Mouse (Mus musculus) gastrocnemius, postnatal 36 days (tissue): Measurements from ENCODE around the gene Fndc3b. TPM values are rescaled to one million over a fixed set of nuclear protein-coding genes. Genes with fewer than 3 reads are reported as not detected.

Experiments
- DNase-seq, 2 experiments: peaks; one replicate each; pipeline ENCODE4 v3.0.0; 2022
- intact Hi-C: fragments of 180-260 bp; cut with DNase I; formaldehyde crosslinking; loops from one replicate; pipeline ENCODE4 v1.15.1; 2025
- total RNA-seq, 2 experiments: library from RNA; stranded (reverse); gene quantifications; 2 replicates each; pipeline ENCODE4 v1.2.3; 2021

Gene Fndc3b
- total RNA-seq, 2 experiments from 2014 or later: 17.1 to 22.2 TPM

DNA sequence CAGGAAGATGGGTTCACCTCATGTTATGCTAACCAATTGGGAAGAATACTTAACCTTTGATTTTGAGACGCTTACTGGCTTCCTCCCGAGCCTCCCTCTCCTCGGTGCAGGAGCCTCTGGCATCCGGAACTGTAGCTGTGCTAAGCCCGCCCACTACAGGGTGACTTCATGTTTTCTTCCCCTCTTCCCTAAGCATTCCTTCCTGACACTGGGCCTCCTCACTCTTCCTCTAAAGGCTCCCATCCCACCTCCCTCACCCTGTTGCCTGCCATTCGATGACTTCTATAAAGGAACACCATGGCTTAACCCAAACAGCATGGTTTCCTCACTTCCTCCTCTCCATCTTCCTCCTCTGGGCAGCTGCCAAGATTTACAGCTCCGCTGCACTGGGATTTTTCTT is 110.5 kb downstream of the Fndc3b start:
- intact Hi-C loops: no loop called here
- DNase-seq: no peak

DNA sequence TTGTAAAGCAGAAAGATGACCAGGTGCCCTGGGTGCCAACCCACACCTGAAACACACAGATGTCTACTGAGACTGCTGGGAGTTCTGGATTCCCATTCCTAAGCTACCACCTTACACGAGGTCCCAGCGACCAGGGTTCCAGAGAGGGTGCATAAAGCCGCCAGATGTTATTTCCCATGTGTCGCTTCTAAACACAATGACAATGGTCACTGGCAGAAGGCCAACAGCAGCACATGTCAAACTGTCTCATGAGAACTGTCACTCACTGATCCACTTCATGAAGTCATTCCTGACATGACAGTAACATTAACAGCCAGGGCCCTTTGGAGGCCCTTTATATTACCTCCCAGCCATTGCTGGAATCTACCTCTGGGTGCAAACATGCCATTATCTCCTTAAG is 110.9 kb downstream of the Fndc3b start:
- intact Hi-C loops: no loop called here
- DNase-seq: no peak

DNA sequence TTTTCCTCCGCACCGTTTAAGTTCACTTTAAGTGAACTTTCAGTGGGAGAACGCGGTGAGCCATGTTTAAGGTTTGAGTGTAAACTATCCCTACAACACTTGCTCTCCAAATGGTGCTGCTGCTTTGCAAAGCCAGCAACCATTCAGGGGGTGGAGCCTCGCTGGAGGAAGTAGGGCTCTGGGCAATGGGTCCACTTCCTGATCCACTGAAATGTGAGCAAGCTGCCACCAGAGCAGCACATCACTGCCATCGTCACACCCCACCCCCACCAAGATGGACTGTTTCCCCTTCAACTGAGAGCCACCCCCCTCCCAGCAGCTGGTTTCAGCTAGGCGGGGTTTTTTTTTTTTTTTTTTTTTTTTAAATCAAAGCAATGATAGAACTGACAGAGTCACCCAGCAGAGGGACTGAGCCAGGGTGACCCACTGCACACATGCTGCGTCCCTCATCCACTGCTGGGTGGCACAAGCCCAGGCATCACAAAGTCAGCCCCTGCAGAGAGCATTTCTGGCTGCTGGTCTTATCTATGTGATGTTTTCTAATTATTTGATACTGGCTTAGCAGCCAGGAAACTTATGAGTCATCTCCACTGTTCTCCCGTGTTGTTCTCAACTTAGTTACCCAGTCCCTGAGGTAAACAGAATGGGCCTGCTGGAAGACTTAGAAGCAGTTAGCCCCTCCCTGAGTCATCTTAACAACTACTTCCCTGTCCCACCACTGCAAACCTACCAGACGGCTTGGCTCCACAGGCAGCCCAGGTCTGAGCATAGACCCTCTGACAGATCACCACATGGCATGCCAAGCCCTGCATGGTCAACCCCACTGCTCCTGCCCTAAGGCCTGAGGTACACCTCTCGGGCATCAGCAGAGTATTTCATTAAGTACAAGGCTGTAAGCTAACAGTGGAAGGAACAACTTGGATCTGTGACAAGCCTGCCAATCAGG is 112.4 kb downstream of the Fndc3b start:
- DNase-seq: no peak
- intact Hi-C loops: no loop called here

DNA sequence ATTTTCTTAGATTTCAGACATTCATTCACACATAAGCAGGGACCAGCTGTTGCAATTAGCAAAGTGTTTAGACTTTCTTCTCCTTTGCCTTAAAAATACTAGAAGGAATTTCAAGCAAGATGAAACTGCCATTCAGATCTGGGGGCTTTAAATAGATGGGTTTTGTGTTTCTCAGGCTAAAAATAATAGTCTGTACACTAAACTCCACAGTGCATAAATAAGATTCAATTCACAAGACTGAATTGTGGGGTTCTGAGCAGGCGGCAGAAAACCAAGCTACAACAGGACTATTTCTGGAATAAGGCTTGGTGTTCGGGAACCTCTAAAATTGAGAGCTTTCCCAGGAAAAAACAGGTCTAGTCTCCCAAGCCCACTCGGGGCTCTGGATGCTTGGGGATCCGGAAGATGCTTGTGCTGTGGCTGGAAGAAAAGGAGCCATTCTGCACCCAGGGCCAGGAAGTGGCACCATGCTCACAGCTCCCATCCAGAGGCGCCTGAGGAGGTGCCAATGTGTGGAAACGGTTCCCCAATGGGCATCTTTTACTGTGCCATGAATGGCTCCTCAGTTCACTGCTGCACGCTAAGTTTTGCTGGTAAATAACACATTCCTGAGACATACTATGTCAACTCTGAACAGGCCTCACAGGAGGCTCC is 117.5 kb downstream of the Fndc3b start:
- no peak for DNase-seq
- intact Hi-C loops: no loop called here

DNA sequence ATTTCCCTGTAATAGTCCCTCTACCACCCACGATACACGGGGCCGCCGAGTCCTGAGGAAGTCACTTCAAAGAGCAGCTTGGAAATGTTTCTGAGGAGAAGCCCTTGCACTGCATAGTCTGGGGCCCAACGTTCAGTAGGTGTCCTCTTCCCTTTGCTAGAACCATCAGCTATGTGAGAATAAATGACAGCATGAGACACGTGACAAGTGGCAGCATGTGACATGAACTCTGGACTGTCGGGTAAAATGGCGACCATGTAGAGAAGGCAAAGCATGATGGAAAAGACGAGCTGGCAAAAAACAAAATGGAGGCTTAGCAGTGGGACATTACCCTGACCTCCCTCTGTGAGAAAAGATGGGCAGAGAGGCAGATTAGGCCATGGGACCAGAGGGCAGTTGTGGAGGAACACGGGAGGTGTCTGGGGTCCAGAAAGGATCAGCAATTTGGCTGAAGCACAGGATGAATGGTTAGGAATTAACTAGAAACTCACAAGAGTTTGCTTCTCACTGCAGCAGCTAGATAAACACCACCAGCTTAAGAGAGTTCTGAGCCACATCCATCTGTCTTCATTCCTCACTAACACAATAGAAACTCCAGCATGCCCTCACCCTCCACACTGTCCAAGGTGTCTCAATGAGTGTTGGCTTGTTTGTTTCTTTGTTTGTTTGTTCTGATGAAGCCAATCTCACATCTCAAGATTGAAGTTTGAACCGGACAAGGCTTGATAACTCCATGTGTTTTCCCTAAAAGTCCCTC is 118.2 kb downstream of the Fndc3b start:
- intact Hi-C loops: no loop called here

DNA sequence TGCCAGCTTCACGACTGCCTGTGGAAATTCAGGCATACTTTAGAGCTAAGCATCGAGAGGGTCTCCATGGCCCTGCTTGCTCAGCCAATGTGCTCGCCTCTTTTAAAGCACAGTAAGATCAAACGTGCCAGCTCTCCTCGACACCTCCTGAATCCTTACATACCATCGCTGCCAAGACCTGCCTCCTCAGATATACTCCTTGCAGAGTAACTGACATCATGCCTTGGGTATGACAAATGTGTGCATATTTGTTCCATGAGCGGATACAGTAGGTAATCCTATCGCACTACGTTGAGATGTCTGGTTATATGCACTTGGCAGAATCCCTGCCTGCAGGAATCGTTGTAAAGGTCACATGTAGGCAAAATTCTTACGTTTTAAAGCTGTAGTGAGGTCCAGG is 120.3 kb downstream of the Fndc3b start:
- intact Hi-C loops: no loop called here
- DNase-seq: no peak

More for the DNA sequence above, 118.2 kb downstream of the Fndc3b start:
- DNase-seq: no peak

DNA sequence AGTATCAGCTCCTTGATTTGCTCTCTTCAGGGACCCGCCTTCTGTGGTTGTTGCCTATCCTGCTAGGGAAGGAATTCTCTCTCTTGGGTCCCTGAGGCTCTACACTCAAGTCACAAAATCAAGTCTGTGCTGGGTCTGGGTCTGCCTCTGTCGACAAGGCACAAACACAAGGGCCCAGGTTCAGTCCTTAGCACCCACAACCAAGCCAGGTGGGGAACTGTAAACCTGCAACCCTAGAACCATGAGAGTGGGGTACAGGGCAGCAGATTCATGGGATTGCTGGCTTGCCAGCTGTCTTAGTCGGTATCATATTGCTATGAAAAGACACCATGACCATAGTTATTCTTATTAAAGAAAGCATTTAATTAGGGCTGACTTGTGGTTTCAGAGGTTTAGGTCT is 121.8 kb downstream of the Fndc3b start:
- DNase-seq: no peak
- intact Hi-C loops: no loop called here

DNA sequence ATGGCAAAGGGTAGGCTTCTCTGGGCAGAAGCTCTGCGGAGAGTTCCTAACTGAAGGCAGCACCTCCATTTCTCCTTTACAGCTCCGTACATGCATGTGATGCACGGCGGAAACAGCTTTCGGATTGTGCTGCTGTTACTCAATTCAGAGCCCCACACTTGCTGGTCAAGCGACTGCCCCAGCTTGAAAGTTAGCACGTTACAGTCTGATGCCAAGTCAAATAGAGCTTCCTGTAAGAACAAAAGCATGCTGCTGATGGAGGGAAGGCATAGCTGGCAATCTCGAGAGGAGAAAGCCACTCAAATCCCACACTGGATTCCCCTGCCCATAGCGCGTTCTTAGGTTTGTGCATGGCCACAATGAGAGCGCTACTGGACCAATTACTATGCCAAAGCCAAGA is 122.5 kb downstream of the Fndc3b start:
- intact Hi-C loops: no loop called here

DNA sequence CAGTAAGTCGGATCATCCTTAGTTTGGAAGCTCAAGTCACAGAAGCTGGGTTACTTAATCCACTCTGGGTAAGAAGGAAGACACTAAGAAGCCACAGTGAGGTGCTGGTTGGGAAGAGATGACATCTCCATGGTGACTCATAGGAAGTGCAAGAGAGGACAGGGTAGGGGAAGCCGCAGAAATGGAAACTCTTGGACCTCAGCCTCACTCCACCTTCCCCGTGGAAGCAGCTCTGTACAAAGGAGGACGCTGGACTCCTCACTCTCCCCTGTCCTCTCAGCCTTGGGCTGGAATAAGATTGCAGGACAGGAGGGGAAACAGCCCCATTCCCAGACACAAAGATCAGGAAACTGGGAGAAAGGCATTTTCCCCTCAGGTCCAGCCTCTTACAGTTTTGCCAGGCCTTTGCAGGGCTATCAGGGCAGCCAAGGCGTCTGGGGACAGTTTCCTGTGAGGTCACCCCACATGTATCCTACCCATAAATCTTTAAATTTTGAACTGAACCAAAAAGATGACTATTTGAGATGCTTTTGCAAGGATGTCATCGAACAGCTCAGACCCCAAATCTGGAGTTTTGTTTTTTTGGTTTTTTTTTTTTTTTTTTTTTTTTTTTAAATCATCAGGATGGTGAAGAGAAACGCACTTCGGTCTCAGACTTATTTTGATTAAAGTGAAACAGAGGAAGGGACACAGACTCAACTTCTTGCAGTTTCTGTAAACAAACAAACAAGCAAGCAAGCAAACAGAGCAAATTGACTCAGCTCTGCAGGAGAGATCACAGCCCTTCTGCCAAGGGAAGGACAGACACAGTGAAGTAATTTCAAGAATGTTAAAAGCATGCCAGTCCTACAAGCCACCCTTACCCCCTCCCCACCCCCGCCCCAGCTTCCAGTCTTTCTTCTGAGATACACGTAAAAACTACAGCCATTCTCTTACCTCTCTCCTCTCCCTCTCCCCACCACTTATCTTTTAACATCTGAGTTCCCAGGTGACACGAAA is 126.2 kb downstream of the Fndc3b start:
- intact Hi-C loops: no loop called here
- no peak for DNase-seq

More for the DNA sequence above, 122.5 kb downstream of the Fndc3b start:
- DNase-seq: no peak

DNA sequence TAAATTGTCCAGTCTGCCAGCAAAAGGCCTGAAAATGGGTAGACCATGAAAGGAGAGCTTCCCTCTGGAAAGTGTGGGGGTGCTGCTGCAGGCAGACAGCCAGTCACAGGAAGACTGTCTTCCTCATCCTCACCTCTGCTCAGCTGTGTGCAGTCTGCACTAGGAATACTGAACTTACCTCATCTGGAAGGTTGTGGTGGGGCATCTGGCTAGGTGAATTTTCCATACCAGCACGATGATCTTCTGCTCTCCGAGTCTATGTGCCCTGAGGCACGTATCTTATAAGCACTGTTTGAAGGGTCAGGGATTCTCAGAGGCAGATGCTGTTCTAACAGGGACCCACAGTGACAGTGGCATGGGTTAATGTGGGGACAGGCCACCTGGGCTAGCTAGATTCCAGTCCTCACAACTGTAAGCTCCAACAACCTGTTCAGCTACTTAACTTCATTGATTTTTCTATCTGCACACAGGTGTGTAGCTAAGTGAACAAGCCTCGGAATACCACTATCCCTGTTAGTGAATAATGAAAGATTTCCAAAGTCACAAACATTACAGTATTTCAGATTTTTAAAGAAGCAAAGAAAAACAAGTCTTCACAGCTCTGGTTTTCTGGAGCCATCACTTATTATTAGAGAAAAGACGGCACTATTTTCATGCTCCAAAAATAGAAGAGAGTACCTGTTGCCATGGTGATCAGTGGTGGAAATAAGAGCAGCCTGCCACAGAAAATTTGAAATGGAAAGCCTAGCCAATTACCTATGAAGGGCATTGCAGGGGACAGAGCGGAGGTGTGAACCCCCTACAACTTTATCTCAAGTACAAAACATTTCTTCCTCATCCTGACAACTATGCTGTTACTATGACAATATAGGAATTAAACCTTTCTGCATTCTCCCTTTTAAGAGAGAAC is 128.9 kb downstream of the Fndc3b start:
- intact Hi-C loops: no loop called here
- DNase-seq: no peak

DNA sequence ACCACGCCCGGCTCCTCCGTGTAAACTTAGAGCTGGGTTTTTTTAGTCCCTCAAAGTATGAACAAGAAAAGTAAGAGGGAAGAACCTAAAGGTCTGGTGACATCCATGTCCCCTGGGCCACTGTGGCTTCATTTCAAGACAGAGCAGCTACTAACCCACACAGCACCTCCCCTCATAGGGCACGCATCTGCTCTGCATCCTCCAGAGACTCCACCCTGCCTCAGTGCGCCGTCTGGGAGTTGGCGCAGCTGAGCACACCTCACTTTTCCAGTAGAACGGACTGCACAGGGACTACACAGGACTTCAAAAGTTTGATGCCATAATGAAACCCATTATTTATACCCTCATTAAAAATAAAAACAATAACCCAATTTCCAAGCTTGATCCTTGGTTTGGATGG is 130.2 kb downstream of the Fndc3b start:
- intact Hi-C loops: no loop called here

DNA sequence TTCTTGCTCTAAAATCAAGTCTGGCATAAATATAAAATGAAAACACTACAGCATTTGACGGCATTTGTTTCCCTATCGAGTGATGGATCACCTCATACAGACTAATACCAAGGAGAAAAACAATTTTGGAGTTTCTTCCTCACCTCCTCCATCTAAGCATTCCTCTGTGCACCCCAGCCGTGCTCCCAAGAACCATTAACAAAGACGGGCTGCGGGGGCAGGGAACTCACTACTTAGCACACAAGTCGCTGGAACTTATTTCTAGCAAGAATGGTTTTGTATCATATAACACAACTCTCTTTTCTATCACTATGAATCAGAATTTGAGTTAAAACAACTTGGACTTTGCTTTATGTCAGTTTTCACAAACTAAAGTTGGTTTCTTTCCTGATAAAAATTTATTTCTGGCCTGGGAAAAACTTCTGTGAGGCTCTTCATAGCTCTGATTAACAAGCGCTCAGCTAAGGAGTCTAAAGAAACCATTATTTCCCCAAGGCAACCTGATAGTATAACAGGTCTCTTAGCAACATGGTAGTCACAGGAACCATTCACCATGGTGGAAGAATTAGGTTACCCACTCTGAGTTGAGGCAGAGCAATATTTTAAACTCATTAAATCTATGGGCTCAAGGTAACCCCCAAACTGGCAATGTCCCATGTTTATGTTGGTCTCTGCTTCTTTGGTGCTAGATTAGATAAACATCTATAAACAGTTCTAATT is 131.1 kb downstream of the Fndc3b start:
- intact Hi-C loops: no loop called here
- DNase-seq: no peak

More for the DNA sequence above, 130.2 kb downstream of the Fndc3b start:
- DNase-seq: no peak

DNA sequence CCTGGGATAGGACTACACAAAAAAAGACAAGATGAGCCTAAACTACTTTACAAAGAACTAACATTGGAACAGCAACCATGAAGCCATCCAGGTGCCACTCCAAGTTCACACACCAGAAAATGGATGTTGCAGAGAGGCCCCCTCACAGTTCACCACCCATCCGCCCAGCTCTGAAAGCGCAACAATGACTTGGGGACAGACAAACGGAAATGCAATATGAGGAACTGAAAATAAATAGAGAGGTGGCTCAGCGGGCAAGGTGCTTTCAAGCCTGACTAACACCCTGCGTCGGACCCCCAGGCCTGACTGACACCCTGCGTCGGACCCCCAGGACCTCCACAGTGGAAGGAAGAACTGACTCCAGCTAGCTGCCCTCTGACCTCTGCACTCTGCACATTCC is 131.9 kb downstream of the Fndc3b start:
- no peak for DNase-seq
- intact Hi-C loops: no loop called here

DNA sequence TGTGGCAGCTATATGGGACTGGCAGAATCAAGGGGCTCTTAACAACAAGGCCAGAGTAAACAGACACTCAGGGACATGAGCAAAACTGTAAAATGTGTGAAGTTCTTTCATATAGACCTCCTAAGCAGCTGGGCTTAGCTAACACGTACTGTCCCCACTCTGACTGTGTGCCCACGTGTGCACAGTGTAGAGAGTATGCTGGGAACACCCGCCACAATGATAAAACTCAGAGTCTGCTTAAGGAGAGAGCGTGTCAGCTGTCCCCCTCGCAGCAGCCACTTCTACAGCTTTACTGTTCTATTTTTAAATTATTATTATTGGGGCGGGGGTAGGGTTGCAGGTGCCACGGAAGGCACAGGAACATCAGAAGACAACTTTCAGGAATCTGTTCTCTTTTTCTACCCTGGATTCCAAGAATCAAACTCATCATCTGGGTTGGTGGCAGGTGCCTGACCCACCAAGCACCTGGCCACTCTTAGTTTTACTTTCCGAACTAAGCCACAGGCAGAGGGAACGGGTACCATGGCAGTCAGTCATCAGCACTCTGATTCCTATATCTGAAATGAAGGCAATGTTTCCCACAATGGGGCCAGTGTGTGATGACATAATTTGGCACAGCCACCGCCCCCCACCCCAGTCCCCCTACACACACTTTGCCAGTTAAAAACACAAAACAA is 133.6 kb downstream of the Fndc3b start:
- DNase-seq: no peak
- intact Hi-C loops: no loop called here

DNA sequence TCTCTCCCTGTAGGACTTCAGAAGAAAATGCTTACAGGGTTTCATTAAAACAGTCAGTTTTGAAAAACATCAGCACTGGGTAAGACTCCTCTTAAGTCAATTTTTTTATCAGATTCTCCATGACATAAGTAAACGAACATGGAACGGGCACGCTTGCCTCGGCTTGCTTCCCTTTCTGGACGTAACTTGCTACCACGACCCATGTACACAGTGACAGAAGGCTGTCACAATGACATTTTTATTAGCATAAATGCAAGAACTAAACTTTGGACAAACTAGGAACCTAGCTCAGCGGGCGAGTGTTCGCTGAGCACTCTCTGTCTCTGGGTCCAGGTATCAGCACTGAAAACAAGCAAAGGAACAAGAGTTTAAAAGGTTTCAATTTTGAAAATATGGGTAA is 136.9 kb downstream of the Fndc3b start:
- DNase-seq: no peak
- intact Hi-C loops: loop anchor here (5.0 kb wide), 1 partner anchor 138 kb away; the partner anchor contains the start of gene Fndc3b

DNA sequence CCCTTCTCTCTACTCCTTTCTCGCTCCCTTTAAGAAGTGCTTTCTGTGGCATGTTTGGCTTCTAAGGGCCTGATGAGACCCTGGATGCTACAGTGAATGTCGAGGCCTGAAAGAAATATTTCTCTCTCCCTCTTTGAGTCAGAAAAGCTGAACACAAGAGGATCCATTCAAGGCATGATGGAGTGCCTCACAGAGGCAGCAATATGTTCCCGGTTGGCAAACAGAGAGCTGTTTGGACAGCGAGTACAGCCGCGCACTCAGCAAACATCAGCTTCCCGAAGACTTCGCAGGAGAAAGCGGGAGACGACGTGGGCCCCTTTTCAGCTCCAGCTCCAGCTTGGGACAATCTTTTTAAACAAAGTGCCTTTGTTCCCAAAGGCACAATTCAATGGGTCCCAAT is 137.6 kb downstream of the Fndc3b start:
- intact Hi-C loops: loop anchor here (5.0 kb wide), 1 partner anchor 139 kb away; the partner anchor contains the start of gene Fndc3b
- DNase-seq: no peak

DNA sequence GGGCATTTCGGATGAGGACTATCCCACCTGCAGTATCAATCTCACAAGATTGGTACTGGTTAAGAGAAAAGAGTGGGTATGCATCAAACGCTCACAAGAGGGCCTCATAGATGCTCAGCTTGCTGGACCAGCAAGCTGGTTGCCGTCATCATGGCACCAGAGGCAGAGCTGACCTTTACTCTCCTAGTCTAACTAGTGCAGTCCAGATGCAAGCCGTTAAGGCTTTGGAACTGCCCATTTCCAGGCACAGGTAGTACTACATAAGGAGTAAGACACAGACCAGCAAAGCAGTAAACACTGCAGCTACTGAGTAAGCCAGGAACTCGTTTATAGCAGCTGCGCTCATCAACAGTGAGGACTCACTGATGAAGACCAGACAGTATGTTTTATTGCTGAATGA is 138.8 kb downstream of the Fndc3b start:
- DNase-seq: peak in 1 of 2 experiments; percentile 11
- intact Hi-C loops: loop anchor here (5.0 kb wide), 1 partner anchor 140 kb away; the partner anchor contains the start of gene Fndc3b
